Mouse (Mus musculus) hindbrain, embryonic 11.5 days (tissue): ENCODE data around the gene Ing5. TPM values are rescaled to one million over a fixed set of nuclear protein-coding genes. Genes with fewer than 3 reads are reported as not detected.
"Not testable (repeated sequence)": the region's sequence is repeated elsewhere in the genome, so short reads cannot be mapped to it uniquely, and the experiment has no call there.

Source experiments
- ATAC-seq: fragments of 200-750 bp; cut with Nextera tagmentation; 2 replicates; pipeline ENCODE4 v1.8.0; 2017; ENCODE audit warnings: mild to moderate bottlenecking, moderate TSS enrichment, moderate library complexity; ENCODE audit not compliant: low FRiP score
- DNase-seq: peaks from one replicate; pipeline ENCODE4 v3.0.0-alpha.2; 2015; ENCODE audit warnings: low spot score
- H3K27ac ChIP-seq: fragments of 300-500 bp; sonication (generic); 2 replicates; pipeline ENCODE4 v1.5.1; 2014; ENCODE audit warnings: mild to moderate bottlenecking, low read depth, low read length
- H3K27me3 ChIP-seq: fragments of 300-500 bp; sonication (generic); 2 replicates; pipeline ENCODE4 v1.6.1; 2014; ENCODE audit warnings: mild to moderate bottlenecking, low read length, moderate library complexity, mixed read lengths; ENCODE audit not compliant: control insufficient read depth, insufficient read depth
- H3K36me3 ChIP-seq: fragments of 300-500 bp; sonication (generic); 2 replicates; pipeline ENCODE4 v1.6.1; 2014; ENCODE audit warnings: mild to moderate bottlenecking, low read length, moderate library complexity, mixed read lengths; ENCODE audit not compliant: control insufficient read depth, insufficient read depth
- H3K4me1 ChIP-seq: fragments of 300-500 bp; sonication (generic); replicated peaks from 2 replicates; pipeline ENCODE4 v1.6.1; 2014; ENCODE audit warnings: low read length, mixed read lengths; ENCODE audit not compliant: control insufficient read depth, insufficient read depth
- H3K4me2 ChIP-seq: fragments of 300-500 bp; sonication (generic); replicated peaks from 2 replicates; pipeline ENCODE4 v1.6.1; 2014; ENCODE audit warnings: mild to moderate bottlenecking, low read depth, low read length
- H3K4me3 ChIP-seq: fragments of 300-500 bp; sonication (generic); 2 replicates; pipeline ENCODE4 v1.5.1; 2014; ENCODE audit warnings: low read depth, low read length
- H3K9ac ChIP-seq: fragments of 300-500 bp; sonication (generic); 2 replicates; pipeline ENCODE4 v1.6.1; 2014; ENCODE audit warnings: low read depth, low read length
- H3K9me3 ChIP-seq: fragments of 300-500 bp; sonication (generic); 2 replicates; pipeline ENCODE4 v1.6.1; 2016; ENCODE audit warnings: low read length; ENCODE audit not compliant: control insufficient read depth
- WGBS: fragments of 180-500 bp; shearing (Covaris S2); extraction: QIAGEN DNeasy Blood & Tissue Kit; methylation state at CpG from one replicate; pipeline ENCODE4 v1.1.7; 2014; 5-methylcytosine and 5-hydroxymethylcytosine counted together
- polyA plus RNA-seq: library from polyadenylated mRNA; unstranded; fragments of >200 nt; fragmentation: Nextera tagmentation; extraction: Ambion mirVana; gene quantifications from 2 replicates; pipeline ENCODE4 v1.2.1, GENCODE M21; 2014

Gene Ing5
- 14.7 and 15.0 TPM in 2 replicates for polyA plus RNA-seq

- no peaks in the 10 kb centered on the region; the same call in 1 of the 2 replicates for H3K4me1 ChIP-seq
- under 1% methylated on average over 93 of the region's 94 CpGs for WGBS
- ATAC-seq (peak; percentile 93), DNase-seq (peak; percentile 100)
- H3K36me3 ChIP-seq, result peaks cover 10% of the 10 kb centered on the region
- H3K27me3 ChIP-seq, result no peaks in the 10 kb centered on the region
- peak within 1 kb of the TSS; percentile 82 for H3K4me3 ChIP-seq
- H3K27ac ChIP-seq, result peak within 1 kb of the TSS; percentile 94
- H3K9me3 ChIP-seq, result no peaks in the 10 kb centered on the region
- H3K4me2 ChIP-seq, result peak within 1 kb of the TSS; percentile 74
- peak within 1 kb of the TSS; percentile 83 for H3K9ac ChIP-seq
Measured at GRCm38 (mm10) chr1:93803556-93804507, at the start of gene Ing5. Gene Ing5 (plus strand): TSS chr1:93803965.

- Histone ChIP-seq H3K9ac (peak within 1 kb of the TSS; percentile 87), H3K9me3 (no peaks in the 10 kb centered on the region), H3K27me3 (no peaks in the 10 kb centered on the region), H3K4me2 (peak within 1 kb of the TSS; percentile 88), H3K36me3 (no peaks in the 10 kb centered on the region), H3K4me3 (peak within 1 kb of the TSS; percentile 94), H3K27ac (peak within 1 kb of the TSS; percentile 90), H3K4me1 (no peaks in the 10 kb centered on the region; the same call in 1 of the 2 replicates)
- ATAC-seq, result peak; percentile 92
- peak; percentile 90 for DNase-seq
- 0% methylated on average over 66 of the region's 121 CpGs for WGBS
Measured at GRCm38 (mm10) chr1:93754573-93755290, 49.0 kb upstream of the Ing5 start, which contains the start of gene Thap4. Gene Thap4 (minus strand): TSS chr1:93754864.

GRCm38 (mm10) chr1:93755291-93755610, 48.5 kb upstream of the Ing5 start:
- Histone ChIP-seq H3K4me2 (peak overlapping the region; percentile 47), H3K27ac (peak overlapping the region; percentile 90), H3K4me3 (peak overlapping the region; percentile 94), H3K9ac (peak overlapping the region; percentile 87), H3K4me1 (no peaks in the 10 kb centered on the region; the same call in 1 of the 2 replicates), H3K9me3 (no peaks in the 10 kb centered on the region), H3K36me3 (no peaks in the 10 kb centered on the region), H3K27me3 (no peaks in the 10 kb centered on the region)
- under 1% methylated on average over 13 of the region's 13 CpGs for WGBS
- no peak for DNase-seq
- ATAC-seq, result no peak

- 40% methylated on average over 7 of the region's 7 CpGs for WGBS
- H3K4me2 ChIP-seq, result peak overlapping the region; percentile 47
- H3K9ac ChIP-seq, result peak overlapping the region; percentile 87; the same call in 1 of the 2 replicates
- no peaks in the 10 kb centered on the region for H3K36me3 ChIP-seq
- no peaks in the 10 kb centered on the region for H3K27me3 ChIP-seq
- ATAC-seq, result no peak
- peak overlapping the region; percentile 90; the same call in 1 of the 2 replicates for H3K27ac ChIP-seq
- peak; percentile 13 for DNase-seq
- H3K4me3 ChIP-seq, result peak overlapping the region; percentile 94
- H3K9me3 ChIP-seq, result no peaks in the 10 kb centered on the region
- no peaks in the 10 kb centered on the region; the same call in 1 of the 2 replicates for H3K4me1 ChIP-seq
Measured at GRCm38 (mm10) chr1:93755618-93756017, 48.1 kb upstream of the Ing5 start.

GRCm38 (mm10) chr1:93756154-93756553, 47.6 kb upstream of the Ing5 start:
- Histone ChIP-seq H3K27ac (no peak overlapping the region), H3K4me3 (no peak overlapping the region), H3K9ac (no peak overlapping the region), H3K36me3 (no peaks in the 10 kb centered on the region), H3K27me3 (no peaks in the 10 kb centered on the region), H3K4me1 (no peaks in the 10 kb centered on the region; the same call in 1 of the 2 replicates), H3K4me2 (no peak overlapping the region), H3K9me3 (no peaks in the 10 kb centered on the region)
- DNase-seq (no peak), ATAC-seq (no peak)

- Histone ChIP-seq H3K9ac (no peak overlapping the region), H3K36me3 (no peaks in the 10 kb centered on the region), H3K27ac (no peak overlapping the region), H3K4me2 (no peak overlapping the region), H3K9me3 (no peaks in the 10 kb centered on the region), H3K27me3 (no peaks in the 10 kb centered on the region), H3K4me1 (no peaks in the 10 kb centered on the region; the same call in 1 of the 2 replicates), H3K4me3 (no peak overlapping the region)
- ATAC-seq (no peak), DNase-seq (no peak)
- 93% methylated on average over 1 of the region's 1 CpGs for WGBS
Measured at GRCm38 (mm10) chr1:93760076-93760475, 43.7 kb upstream of the Ing5 start.

GRCm38 (mm10) chr1:93763531-93763930, 40.2 kb upstream of the Ing5 start:
- not testable (repeated sequence) for H3K4me3 ChIP-seq, H3K36me3 ChIP-seq, H3K9ac ChIP-seq, H3K4me1 ChIP-seq, ATAC-seq, H3K27me3 ChIP-seq, H3K4me2 ChIP-seq, H3K27ac ChIP-seq, H3K9me3 ChIP-seq, DNase-seq
- WGBS, result 99% methylated on average over 3 of the region's 3 CpGs

GRCm38 (mm10) chr1:93764871-93765591, 38.7 kb upstream of the Ing5 start:
- H3K9me3 ChIP-seq, result no peaks in the 10 kb centered on the region
- WGBS, result 92% methylated on average over 9 of the region's 9 CpGs
- H3K27me3 ChIP-seq, result no peaks in the 10 kb centered on the region
- H3K4me3 ChIP-seq, result no peak overlapping the region
- no peak overlapping the region for H3K27ac ChIP-seq
- H3K36me3 ChIP-seq, result no peaks in the 10 kb centered on the region
- no peak overlapping the region for H3K9ac ChIP-seq
- ATAC-seq, result no peak
- no peak overlapping the region for H3K4me2 ChIP-seq
- no peak for DNase-seq
- no peaks in the 10 kb centered on the region for H3K4me1 ChIP-seq
